Mouse (Mus musculus) midbrain, embryonic 11.5 days (tissue): ENCODE data around the gene Itpkb. TPM values are rescaled to one million over a fixed set of nuclear protein-coding genes. Genes with fewer than 3 reads are reported as not detected.
"Not testable (repeated sequence)": the region's sequence is repeated elsewhere in the genome, so short reads cannot be mapped to it uniquely, and the experiment has no call there.

Experiments used
- ATAC-seq: fragments of 200-750 bp; cut with Nextera tagmentation; 2 replicates; pipeline ENCODE4 v1.8.0; 2017; ENCODE audit warnings: moderate TSS enrichment, moderate library complexity; ENCODE audit not compliant: low FRiP score
- DNase-seq: peaks from one replicate; pipeline ENCODE4 v3.0.0; 2015; ENCODE audit warnings: low spot score; ENCODE audit errors: missing footprints
- H3K27ac ChIP-seq: fragments of 300-500 bp; sonication (generic); 2 replicates; pipeline ENCODE4 v1.5.1; 2014; ENCODE audit warnings: low read depth, low read length
- H3K27me3 ChIP-seq: fragments of 300-500 bp; sonication (generic); 2 replicates; pipeline ENCODE4 v1.6.1; 2014; ENCODE audit warnings: mild to moderate bottlenecking, low read length, moderate library complexity, mixed read lengths; ENCODE audit not compliant: control insufficient read depth, insufficient read depth
- H3K36me3 ChIP-seq: fragments of 300-500 bp; sonication (generic); 2 replicates; pipeline ENCODE4 v1.6.1; 2014; ENCODE audit warnings: mild to moderate bottlenecking, low read length, moderate library complexity, mixed read lengths; ENCODE audit not compliant: control insufficient read depth, insufficient read depth
- H3K4me1 ChIP-seq: fragments of 300-500 bp; sonication (generic); 2 replicates; pipeline ENCODE4 v1.6.1; 2014; ENCODE audit warnings: low read length; ENCODE audit not compliant: control insufficient read depth, insufficient read depth
- H3K4me2 ChIP-seq: fragments of 300-500 bp; sonication (generic); 2 replicates; pipeline ENCODE4 v1.6.1; 2014; ENCODE audit warnings: mild to moderate bottlenecking, moderate library complexity
- H3K4me3 ChIP-seq: fragments of 300-500 bp; sonication (generic); 2 replicates; pipeline ENCODE4 v1.5.1; 2014; ENCODE audit warnings: low read depth, low read length
- H3K9ac ChIP-seq: fragments of 300-500 bp; sonication (generic); 2 replicates; pipeline ENCODE4 v1.6.1; 2014; ENCODE audit warnings: low read length
- H3K9me3 ChIP-seq: fragments of 300-500 bp; sonication (generic); 2 replicates; pipeline ENCODE4 v1.6.1; 2016; ENCODE audit warnings: low read length; ENCODE audit not compliant: control insufficient read depth
- WGBS: fragments of 180-500 bp; shearing (Covaris S2); extraction: QIAGEN DNeasy Blood & Tissue Kit; methylation state at CpG from one replicate; pipeline ENCODE4 v1.1.7; 2014; 5-methylcytosine and 5-hydroxymethylcytosine counted together
- polyA plus RNA-seq: library from polyadenylated mRNA; unstranded; fragments of >200 nt; fragmentation: Nextera tagmentation; extraction: Ambion mirVana; gene quantifications from 2 replicates; pipeline ENCODE4 v1.2.1, GENCODE M21; 2014

Gene Itpkb
- polyA plus RNA-seq, 1 experiment from 2014 or later, result 1.9 TPM

DNA sequence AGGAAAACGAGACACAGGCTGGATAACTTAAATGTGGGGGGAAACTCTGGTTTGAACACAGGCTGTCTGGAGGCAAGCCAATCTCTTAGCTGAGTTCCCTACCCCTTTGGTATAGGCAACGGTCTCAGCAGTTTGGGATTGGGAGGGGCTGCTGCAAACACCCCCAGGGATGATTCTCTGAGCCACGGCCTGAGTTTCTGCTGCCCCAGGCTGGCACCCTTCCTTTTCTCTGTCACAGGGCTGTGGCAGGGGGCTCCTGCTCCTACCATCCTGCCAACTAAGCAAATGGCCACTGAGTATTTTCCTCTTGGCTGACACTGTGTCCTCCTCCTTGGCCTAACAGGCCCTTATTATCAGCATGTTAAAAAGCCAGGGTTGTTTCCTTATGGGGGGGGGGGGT, 37.3 kb downstream of the Itpkb start:
- ATAC-seq, result no peak
- H3K27ac ChIP-seq, result no peak overlapping the region
- H3K27me3 ChIP-seq, result no peaks in the 10 kb centered on the region

DNA sequence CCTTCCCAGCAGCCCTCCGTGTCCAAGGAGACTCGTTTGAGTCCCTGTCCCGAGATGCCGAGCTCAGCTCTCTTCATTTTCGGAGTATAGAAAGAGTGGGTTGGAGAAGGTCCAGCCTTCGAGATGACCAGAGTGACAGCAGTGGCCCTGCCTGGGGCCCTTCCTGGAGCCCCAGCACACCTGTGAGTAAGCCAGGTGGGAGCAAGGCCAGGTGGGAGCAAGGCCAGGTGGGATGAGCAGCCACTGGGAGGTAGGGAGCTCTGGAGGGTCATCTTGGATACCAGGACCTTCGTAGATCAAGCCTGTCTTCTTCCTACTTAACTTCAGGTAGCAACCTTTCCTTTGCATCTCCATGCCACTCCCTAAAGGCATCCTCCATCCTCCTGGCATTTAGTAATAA, 37.8 kb downstream of the Itpkb start:
- Histone ChIP-seq H3K9ac (no peak overlapping the region), H3K36me3 (no peaks in the 10 kb centered on the region), H3K9me3 (no peaks in the 10 kb centered on the region), H3K27ac (no peak overlapping the region), H3K4me2 (no peak overlapping the region), H3K27me3 (no peaks in the 10 kb centered on the region), H3K4me1 (no peaks in the 10 kb centered on the region; the same call in 1 of the 2 replicates), H3K4me3 (no peak overlapping the region)
- ATAC-seq, result no peak
- no peak for DNase-seq
- WGBS, result 86% methylated on average over 7 of the region's 7 CpGs

More for the DNA sequence above, 37.3 kb downstream of the Itpkb start:
- Histone ChIP-seq H3K36me3 (no peaks in the 10 kb centered on the region), H3K4me1 (no peaks in the 10 kb centered on the region; the same call in 1 of the 2 replicates), H3K4me2 (no peak overlapping the region), H3K9me3 (no peaks in the 10 kb centered on the region), H3K4me3 (no peak overlapping the region), H3K9ac (no peak overlapping the region)
- 85% methylated on average over 3 of the region's 3 CpGs for WGBS
- DNase-seq, result no peak

DNA sequence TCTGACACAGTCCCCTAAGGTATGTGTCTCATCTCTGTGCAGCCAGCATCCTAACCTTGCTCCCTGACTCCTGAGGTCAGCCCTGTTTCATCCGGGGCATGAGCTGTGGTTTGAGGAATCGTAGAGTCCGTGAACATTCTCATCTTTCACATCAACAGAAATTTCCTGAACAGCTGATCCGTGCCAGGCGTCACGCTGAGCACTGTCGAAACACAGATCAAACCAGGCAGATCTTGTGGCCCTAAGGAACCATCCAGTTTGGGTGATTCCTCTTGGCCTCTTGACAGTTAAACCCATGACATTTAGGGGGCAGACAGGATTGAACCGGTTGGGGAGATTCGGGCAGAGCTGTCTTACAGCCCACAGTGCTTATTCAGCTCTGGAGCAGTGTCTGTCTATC, 38.4 kb downstream of the Itpkb start:
- Histone ChIP-seq H3K27ac (no peak overlapping the region), H3K27me3 (no peaks in the 10 kb centered on the region), H3K4me2 (no peak overlapping the region), H3K4me3 (no peak overlapping the region), H3K36me3 (no peaks in the 10 kb centered on the region), H3K9ac (no peak overlapping the region), H3K4me1 (no peaks in the 10 kb centered on the region; the same call in 1 of the 2 replicates), H3K9me3 (no peaks in the 10 kb centered on the region)
- DNase-seq, result no peak
- no peak for ATAC-seq
- whole genome bisulfite sequencing, result 83% methylated on average over 9 of the region's 9 CpGs

DNA sequence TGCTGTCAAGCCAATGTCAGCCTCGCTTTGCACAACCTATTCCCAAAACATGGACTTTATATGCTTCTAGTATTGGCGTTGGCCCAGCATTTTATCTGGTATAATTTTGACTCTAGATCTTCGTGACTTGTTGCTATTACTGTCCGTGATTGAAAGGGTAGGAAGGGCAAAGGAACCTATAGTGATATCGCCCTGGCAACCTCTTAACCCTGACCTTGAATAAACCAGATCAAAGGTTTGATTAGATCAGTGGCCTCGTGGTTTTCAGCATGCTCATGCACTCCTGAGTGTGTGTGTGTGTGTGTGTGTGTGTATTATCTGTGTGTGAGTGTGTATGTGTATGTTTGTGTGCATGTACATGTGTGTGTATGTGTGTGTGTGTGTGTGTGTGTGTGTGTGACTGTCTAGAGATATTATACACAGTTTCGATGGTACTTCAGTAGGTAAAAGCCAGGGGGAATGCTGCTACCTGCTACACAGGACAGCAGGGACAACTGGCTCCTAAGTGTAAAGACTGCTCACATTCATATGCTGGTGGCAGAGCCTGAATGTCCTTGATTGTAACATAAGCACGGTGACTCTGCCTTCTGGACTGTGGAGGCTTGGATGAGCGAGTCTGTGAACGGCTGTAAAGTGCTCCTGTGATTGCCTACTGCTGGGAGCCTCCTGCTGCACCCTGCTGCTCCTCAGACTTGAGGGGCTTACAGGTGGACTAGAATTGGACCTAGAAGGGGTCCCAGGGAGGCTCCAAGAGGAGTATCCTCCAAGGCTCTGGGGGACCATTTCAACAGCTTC, 40.8 kb downstream of the Itpkb start:
- 67% methylated on average over 10 of the region's 10 CpGs for WGBS
- Histone ChIP-seq H3K27ac (no peak overlapping the region), H3K4me2 (no peak overlapping the region), H3K36me3 (no peaks in the 10 kb centered on the region), H3K9ac (no peak overlapping the region), H3K27me3 (no peaks in the 10 kb centered on the region), H3K9me3 (no peaks in the 10 kb centered on the region), H3K4me1 (no peaks in the 10 kb centered on the region), H3K4me3 (no peak overlapping the region)
- DNase-seq, result no peak
- no peak for ATAC-seq

DNA sequence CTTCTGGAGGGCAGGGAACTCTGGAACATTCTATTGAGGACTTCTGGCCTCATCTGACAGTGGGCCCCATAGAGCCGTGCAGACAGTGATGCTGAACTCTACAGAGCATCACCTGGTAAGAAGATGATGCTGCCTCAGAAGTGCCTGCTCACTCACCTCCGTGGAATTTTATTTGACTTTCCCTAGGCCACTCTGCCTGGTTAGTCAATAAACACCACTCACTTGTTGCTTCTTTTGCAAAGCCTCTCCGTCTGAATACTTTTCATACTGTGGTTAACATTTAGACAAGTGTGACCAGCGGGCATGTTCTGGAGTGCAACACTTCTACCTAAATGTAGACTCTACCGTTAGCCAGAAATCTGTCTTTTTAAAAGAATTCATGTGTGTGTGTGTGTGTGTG, 42.0 kb downstream of the Itpkb start:
- DNase-seq, H3K36me3 ChIP-seq, H3K4me3 ChIP-seq, H3K27me3 ChIP-seq, H3K4me1 ChIP-seq, H3K9me3 ChIP-seq, H3K4me2 ChIP-seq, H3K9ac ChIP-seq, ATAC-seq, H3K27ac ChIP-seq: not testable (repeated sequence)
- 93% methylated on average over 5 of the region's 5 CpGs for WGBS

- DNase-seq (no peak), ATAC-seq (no peak)
- WGBS, result 87% methylated on average over 7 of the region's 7 CpGs
- no peaks in the 10 kb centered on the region for H3K27me3 ChIP-seq
- H3K4me3 ChIP-seq, result no peak overlapping the region
- no peaks in the 10 kb centered on the region for H3K36me3 ChIP-seq
- H3K9ac ChIP-seq, result no peak overlapping the region
- no peaks in the 10 kb centered on the region for H3K9me3 ChIP-seq
- no peak overlapping the region for H3K4me2 ChIP-seq
- H3K4me1 ChIP-seq, result no peaks in the 10 kb centered on the region
- H3K27ac ChIP-seq, result no peak overlapping the region
These were observed 46.3 kb downstream of the Itpkb start for GRCm38 (mm10) chr1:180376598-180376997.

- Histone ChIP-seq H3K4me3 (no peak overlapping the region), H3K27me3 (no peaks in the 10 kb centered on the region), H3K9ac (no peak overlapping the region), H3K36me3 (no peaks in the 10 kb centered on the region), H3K4me1 (no peaks in the 10 kb centered on the region), H3K9me3 (no peaks in the 10 kb centered on the region), H3K4me2 (no peak overlapping the region), H3K27ac (no peak overlapping the region)
- no peak for DNase-seq
- WGBS, result 80% methylated on average over 3 of the region's 3 CpGs
- no peak for ATAC-seq
These were observed 49.3 kb downstream of the Itpkb start for GRCm38 (mm10) chr1:180379559-180379958.

DNA sequence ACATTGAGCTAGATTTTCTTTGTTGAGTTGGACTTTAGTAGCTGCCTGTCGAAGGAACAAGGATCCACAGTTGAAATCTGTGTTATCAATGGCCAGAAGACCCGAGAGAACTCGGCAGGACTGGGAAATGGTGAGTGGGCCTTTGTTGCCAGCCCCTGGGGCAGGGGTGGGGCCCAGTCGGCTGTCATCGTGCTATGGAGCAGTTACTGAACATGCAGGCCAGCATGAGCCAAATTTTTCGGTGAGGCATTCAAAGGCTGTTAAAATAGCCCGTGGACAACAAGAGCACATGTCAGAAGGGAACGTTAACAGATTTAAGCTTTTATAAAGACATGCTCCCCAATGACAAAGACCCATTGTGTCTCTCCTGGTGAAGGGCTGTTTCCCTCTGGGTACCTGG, 52.1 kb downstream of the Itpkb start:
- ATAC-seq (no peak), DNase-seq (no peak)
- H3K9ac ChIP-seq, result no peak overlapping the region
- no peaks in the 10 kb centered on the region for H3K27me3 ChIP-seq
- H3K4me1 ChIP-seq, result 0 out of 2 replicates have a peak, but pooled peaks cover 5% of the 10 kb centered on the region
- H3K9me3 ChIP-seq, result no peaks in the 10 kb centered on the region
- no peak overlapping the region for H3K27ac ChIP-seq
- WGBS, result 65% methylated on average over 8 of the region's 8 CpGs
- H3K36me3 ChIP-seq, result no peaks in the 10 kb centered on the region
- no peak overlapping the region for H3K4me3 ChIP-seq
- no peak overlapping the region for H3K4me2 ChIP-seq

GRCm38 (mm10) chr1:180383884-180384283, 53.6 kb downstream of the Itpkb start:
- Histone ChIP-seq H3K36me3 (no peaks in the 10 kb centered on the region), H3K4me3 (no peak overlapping the region), H3K27me3 (no peaks in the 10 kb centered on the region), H3K4me1 (peaks cover 5% of the 10 kb centered on the region; the same call in 1 of the 2 replicates), H3K4me2 (no peak overlapping the region), H3K9me3 (no peaks in the 10 kb centered on the region), H3K9ac (no peak overlapping the region), H3K27ac (no peak overlapping the region)
- DNase-seq, result no peak
- 90% methylated on average over 8 of the region's 8 CpGs for WGBS
- ATAC-seq, result no peak
